Mouse (Mus musculus) heart, embryonic 15.5 days (tissue): Measurements from ENCODE around the gene Hist1h2bm. TPM values are rescaled to one million over a fixed set of nuclear protein-coding genes. Genes with fewer than 3 reads are reported as not detected.
"Not testable (repeated sequence)": the region's sequence is repeated elsewhere in the genome, so short reads cannot be mapped to it uniquely, and the experiment has no call there.

Source experiments
- ATAC-seq: fragments of 200-750 bp; cut with Nextera tagmentation; replicated peaks from 2 replicates; pipeline ENCODE4 v1.8.0; 2017; ENCODE audit warnings: low read depth, moderate TSS enrichment; ENCODE audit not compliant: insufficient number of reproducible peaks, insufficient read depth, low FRiP score
- H3K27ac ChIP-seq: fragments of 300-500 bp; sonication (generic); 2 replicates; pipeline ENCODE4 v1.5.1; 2015; ENCODE audit warnings: mild to moderate bottlenecking, inconsistent platforms
- H3K27me3 ChIP-seq: fragments of 300-500 bp; sonication (generic); 2 replicates; pipeline ENCODE4 v1.6.1; 2015; ENCODE audit warnings: inconsistent platforms
- H3K36me3 ChIP-seq: fragments of 300-500 bp; sonication (generic); 2 replicates; pipeline ENCODE4 v1.6.1; 2015; ENCODE audit warnings: mild to moderate bottlenecking, inconsistent platforms
- H3K4me1 ChIP-seq: fragments of 300-500 bp; sonication (generic); replicated peaks from 2 replicates; pipeline ENCODE4 v1.6.1; 2015; ENCODE audit warnings: inconsistent platforms
- H3K4me2 ChIP-seq: fragments of 300-500 bp; sonication (generic); 2 replicates; pipeline ENCODE4 v1.6.1; 2015; ENCODE audit warnings: inconsistent platforms, mild to moderate bottlenecking, moderate library complexity
- H3K4me3 ChIP-seq: fragments of 300-500 bp; sonication (generic); 2 replicates; pipeline ENCODE4 v1.5.1; 2015; ENCODE audit warnings: mild to moderate bottlenecking, inconsistent platforms
- H3K9ac ChIP-seq: fragments of 300-500 bp; sonication (generic); 2 replicates; pipeline ENCODE4 v1.6.1; 2015; ENCODE audit warnings: mild to moderate bottlenecking, inconsistent platforms
- H3K9me3 ChIP-seq: fragments of 300-500 bp; sonication (generic); replicated peaks from 2 replicates; pipeline ENCODE4 v1.6.1; 2016; ENCODE audit warnings: inconsistent platforms
- WGBS: fragments of 180-500 bp; shearing (Covaris S2); methylation state at CpG from one replicate; pipeline ENCODE4 v1.1.7; 2015; ENCODE audit warnings: mixed read lengths; 5-methylcytosine and 5-hydroxymethylcytosine counted together
- polyA plus RNA-seq: library from polyadenylated mRNA; unstranded; fragments of >200 nt; fragmentation: Nextera tagmentation; extraction: Ambion mirVana; gene quantifications from 2 replicates; pipeline ENCODE4 v1.2.1, GENCODE M21; 2015

Gene Hist1h2bm
- polyA plus RNA-seq, 1 experiment from 2014 or later: 1.3 TPM

DNA sequence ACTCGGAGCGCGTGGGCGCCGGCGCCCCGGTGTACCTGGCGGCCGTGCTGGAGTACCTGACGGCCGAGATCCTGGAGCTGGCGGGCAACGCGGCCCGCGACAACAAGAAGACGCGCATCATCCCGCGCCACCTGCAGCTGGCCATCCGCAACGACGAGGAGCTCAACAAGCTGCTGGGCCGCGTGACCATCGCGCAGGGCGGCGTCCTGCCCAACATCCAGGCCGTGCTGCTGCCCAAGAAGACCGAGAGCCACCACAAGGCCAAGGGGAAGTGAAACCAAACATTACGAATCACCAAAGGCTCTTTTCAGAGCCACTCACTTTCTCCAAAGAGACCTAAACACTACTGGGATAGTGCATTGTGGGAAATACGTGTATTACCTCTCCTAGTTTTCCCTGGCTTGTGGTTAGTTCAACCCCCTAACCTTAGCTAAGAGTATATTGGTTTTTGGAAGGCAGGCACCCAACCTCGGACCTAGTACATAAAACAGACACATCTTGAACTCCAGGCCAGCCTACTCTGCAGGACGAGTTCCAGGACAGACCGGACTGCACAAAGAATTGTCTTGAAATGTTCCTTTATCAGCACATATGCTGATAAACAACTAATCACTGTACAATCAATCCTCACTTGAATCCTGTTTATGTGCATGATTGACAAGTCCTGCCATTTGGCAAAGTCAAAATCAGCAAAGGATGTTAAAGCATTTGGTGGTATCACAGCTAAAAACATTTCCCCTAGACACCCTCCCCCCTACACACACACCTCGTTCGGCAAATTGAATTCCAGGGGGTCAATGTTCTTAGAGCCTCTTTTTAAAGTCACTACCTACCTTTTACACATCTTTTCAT lies 5.1 kb upstream of the Hist1h2bm start:
- Histone ChIP-seq H3K4me2 (peak overlapping the region; percentile 83), H3K27ac (peak overlapping the region; percentile 91), H3K4me3 (peak overlapping the region; percentile 49), H3K9ac (peak overlapping the region; percentile 63), H3K4me1 (peaks cover 27% of the 10 kb centered on the region)
- WGBS: 0% methylated on average over 15 of the region's 38 CpGs
- not testable (repeated sequence) for H3K9me3 ChIP-seq, H3K27me3 ChIP-seq, H3K36me3 ChIP-seq
- ATAC-seq: 0 out of 2 replicates have a peak, but pooled peaks have one; percentile 5

DNA sequence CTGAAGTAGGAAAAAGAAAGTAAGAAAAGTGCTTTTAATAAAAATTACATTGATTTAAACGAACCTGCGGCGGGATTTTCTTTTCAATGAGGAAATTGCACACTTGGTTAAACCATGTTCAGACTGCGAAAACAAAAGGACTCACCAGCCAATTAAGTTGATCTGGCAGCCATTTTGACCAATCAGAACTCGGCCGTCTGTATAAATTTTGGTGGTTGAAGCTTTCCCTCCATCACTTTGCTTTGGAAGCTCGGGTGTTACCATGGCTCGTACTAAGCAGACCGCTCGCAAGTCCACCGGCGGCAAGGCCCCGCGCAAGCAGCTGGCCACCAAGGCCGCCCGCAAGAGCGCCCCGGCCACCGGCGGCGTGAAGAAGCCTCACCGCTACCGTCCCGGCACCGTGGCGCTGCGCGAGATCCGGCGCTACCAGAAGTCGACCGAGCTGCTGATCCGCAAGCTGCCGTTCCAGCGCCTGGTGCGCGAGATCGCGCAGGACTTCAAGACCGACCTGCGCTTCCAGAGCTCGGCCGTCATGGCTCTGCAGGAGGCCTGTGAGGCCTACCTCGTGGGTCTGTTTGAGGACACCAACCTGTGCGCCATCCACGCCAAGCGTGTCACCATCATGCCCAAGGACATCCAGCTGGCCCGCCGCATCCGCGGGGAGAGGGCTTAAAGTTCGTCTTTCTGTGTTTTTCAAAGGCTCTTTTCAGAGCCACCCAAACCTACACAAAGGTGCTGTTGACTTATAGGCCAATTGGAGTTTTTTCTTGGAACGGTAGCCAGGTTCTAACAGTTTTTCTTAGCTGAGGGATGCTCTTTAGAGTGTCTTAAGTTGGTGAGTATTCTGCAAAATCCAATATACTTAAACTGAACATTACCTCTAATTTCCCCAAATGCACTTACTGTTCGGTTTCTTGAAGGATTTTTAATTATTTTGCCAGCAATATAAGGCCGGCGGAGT lies 4.2 kb upstream of the Hist1h2bm start, which contains the start of gene Hist1h3h:
Hist1h3h (plus strand) TSS at position 263 of the 961 bp plus-strand sequence.
- peak; percentile 41; the same call in 1 of the 2 replicates for ATAC-seq
- 1% methylated on average over 29 of the region's 56 CpGs for WGBS
- H3K9me3 ChIP-seq, H3K27me3 ChIP-seq, H3K36me3 ChIP-seq: not testable (repeated sequence)
- Histone ChIP-seq H3K27ac (peak within 1 kb of the TSS; percentile 91), H3K4me1 (peaks cover 33% of the 10 kb centered on the region), H3K4me3 (peak within 1 kb of the TSS; percentile 49), H3K4me2 (peak within 1 kb of the TSS; percentile 83), H3K9ac (peak within 1 kb of the TSS; percentile 63)

DNA sequence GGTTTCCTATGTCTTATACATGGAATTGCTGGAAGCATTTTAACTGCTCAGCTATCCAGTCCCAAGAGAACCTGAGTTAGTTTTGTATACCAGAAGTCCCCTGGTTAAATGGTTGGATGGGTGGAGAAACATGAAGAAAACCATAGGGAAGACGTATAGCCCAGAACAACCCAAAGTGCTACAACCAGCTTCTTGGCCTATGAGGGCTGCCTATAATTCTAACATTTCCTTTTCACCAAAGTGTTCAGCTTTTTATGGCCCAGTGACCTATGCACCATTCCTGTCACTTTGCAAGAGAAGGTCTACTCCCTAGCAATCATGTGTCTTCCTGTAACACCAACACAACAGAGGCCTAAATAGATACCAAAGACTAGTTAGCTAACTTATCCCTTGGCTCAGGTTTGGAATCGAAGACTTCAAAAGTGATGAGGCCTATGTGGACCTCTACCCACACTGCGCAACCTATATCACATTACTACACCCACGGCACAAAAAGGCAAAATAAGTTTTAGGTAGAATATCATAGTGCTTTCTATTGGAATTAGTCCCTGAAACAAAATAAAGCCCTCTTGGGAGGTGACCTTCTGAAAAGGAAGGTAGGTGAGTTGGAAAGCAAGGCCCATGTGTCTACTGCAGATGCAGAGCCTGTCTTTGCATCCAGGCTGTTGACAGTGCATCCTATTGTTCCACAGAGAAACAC lies 3.3 kb upstream of the Hist1h2bm start:
- Histone ChIP-seq H3K27me3 (no peaks in the 10 kb centered on the region), H3K4me2 (peak overlapping the region; percentile 83), H3K36me3 (no peaks in the 10 kb centered on the region), H3K9ac (peak overlapping the region; percentile 52), H3K4me1 (peaks cover 34% of the 10 kb centered on the region), H3K9me3 (no peaks in the 10 kb centered on the region), H3K27ac (peak overlapping the region; percentile 63), H3K4me3 (peak overlapping the region; percentile 49)
- no peak for ATAC-seq
- WGBS: 66% methylated on average over 4 of the region's 4 CpGs

DNA sequence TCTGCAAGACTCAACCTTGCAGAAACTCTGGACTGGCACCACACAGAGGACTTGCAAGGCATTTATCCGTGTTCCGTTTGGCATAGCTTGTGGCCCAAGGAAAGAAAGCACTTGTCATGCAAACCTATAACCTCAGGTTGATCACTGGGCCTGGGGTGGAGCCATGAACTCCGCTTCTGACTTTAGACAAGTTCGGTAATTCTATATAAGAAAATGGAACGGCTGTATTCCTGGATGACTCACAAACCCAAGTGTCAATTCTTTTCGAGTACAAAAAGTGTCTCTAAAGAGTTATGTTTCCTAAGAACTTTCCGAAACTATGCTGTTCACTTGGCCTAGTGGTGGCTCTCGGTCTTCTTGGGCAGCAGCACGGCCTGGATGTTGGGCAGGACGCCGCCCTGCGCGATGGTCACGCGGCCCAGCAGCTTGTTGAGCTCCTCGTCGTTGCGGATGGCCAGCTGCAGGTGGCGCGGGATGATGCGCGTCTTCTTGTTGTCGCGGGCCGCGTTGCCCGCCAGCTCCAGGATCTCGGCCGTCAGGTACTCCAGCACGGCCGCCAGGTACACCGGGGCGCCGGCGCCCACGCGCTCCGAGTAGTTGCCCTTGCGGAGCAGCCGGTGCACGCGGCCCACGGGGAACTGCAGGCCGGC lies 612 bp upstream of the Hist1h2bm start:
- 0 out of 2 replicates have a peak, but pooled peaks have one; percentile 5 for ATAC-seq
- 4% methylated on average over 21 of the region's 44 CpGs for WGBS
- H3K4me2 ChIP-seq: peak overlapping the region; percentile 76

DNA sequence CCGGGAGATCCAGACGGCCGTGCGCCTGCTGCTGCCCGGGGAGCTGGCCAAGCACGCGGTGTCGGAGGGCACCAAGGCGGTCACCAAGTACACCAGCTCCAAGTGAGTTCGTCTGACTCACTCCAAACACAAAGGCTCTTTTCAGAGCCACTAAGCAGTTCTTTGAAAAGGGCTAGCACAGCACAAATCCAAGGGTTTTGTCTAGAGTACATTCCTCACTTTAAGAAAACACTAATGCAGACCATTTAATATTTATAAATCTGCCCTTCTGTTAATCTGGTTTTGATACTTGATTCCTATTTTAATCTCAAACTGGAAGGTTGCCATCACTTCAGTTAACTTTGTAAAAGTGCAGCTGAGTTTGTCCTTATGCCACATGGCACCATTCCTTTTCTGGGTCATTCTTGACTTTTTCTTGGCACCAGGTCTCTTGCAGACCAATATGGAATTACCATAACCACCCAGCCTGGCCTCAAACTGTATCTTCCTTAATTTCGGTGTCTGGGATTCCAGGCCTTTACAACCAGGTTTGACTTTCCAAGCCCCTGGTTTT lies 605 bp downstream of the Hist1h2bm start:
- ATAC-seq: no peak

More for the DNA sequence above, 612 bp upstream of the Hist1h2bm start:
- H3K9me3 ChIP-seq, H3K27me3 ChIP-seq, H3K36me3 ChIP-seq: not testable (repeated sequence)
- Histone ChIP-seq H3K4me3 (peak overlapping the region; percentile 51), H3K9ac (peak overlapping the region; percentile 31), H3K4me1 (peaks cover 26% of the 10 kb centered on the region), H3K27ac (peak overlapping the region; percentile 88)

DNA sequence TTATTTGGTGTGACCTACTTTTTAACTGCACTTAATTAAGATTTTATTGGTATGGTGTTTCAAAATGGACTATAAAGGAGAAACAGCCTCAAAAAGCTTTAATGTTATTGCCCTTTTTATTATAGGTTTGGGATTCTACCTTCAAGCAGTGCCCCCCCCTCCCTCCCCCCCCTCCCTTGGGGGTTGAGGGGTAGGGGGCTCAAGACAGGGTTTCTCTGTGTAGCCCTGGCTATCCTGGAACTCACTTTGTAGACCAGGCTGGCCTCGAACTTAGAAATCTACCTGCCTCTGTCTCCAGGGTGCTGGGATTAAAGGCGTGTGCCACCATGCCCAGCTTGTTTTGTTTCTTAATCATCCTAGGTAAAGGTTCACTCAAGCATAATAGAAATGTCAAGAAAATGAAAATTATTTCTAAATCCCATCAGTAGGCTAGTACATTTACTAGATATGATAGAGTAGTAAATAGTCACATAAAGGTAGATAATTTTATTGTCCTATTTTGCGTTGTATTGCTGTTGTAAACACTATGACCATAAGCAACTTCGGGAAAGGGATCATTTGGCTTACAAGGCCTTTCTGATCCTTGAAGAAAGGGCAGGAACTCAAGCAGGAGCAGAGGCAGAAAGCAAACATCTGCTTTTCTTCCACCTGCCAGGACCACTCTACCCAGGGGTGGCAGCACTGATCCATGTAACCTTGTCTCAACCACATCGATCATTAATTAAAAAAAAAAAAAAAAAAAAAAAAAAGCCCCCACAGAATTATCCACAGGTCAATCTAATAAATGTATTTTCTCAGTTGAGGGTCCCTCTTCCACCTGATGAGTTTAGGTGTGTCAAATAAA lies 1.4 kb downstream of the Hist1h2bm start:
- Histone ChIP-seq H3K27me3 (no peaks in the 10 kb centered on the region), H3K9ac (no peak overlapping the region), H3K27ac (peak overlapping the region; percentile 88; the same call in 1 of the 2 replicates), H3K4me2 (peak overlapping the region; percentile 76; the same call in 1 of the 2 replicates), H3K9me3 (no peaks in the 10 kb centered on the region), H3K36me3 (no peaks in the 10 kb centered on the region), H3K4me1 (peaks cover 17% of the 10 kb centered on the region), H3K4me3 (no peak overlapping the region)
- 47% methylated on average over 5 of the region's 5 CpGs for WGBS
- no peak for ATAC-seq

More for the DNA sequence above, 605 bp downstream of the Hist1h2bm start:
- WGBS: 4% methylated on average over 11 of the region's 11 CpGs
- Histone ChIP-seq H3K27me3 (no peaks in the 10 kb centered on the region), H3K4me2 (peak overlapping the region; percentile 76), H3K27ac (peak overlapping the region; percentile 88), H3K9ac (peak overlapping the region; percentile 41), H3K4me3 (peak overlapping the region; percentile 51), H3K9me3 (no peaks in the 10 kb centered on the region), H3K4me1 (peaks cover 21% of the 10 kb centered on the region), H3K36me3 (no peaks in the 10 kb centered on the region)

DNA sequence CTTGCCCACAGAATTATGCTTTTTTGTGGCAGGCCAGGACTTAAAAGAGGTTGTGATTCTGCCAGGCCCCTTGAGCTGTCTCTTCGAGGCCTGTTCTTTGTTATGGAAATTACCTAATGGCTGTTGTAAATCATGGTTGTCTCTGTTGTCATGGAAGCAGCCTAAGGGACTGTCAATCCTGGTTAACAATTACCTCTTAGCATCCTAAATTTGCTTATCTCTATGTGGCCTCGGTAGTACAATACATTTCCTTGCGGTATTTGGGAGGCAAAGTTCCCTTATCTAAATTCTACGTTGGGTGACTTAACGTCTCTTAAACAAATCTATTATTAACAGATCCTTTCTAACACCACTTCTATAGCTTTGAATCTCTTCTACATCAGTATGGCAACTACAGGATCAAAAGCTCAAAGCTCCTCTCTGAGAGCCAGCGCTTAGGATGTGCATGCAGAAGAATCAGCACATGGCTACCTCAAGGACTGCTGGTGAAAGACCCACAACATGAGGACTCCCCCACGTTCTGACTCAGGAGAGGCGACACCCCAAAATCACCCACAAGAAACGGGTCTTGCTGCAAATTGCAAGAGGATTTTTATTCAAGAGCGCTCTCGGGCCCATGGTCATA lies 6.2 kb downstream of the Hist1h2bm start:
- H3K36me3 ChIP-seq: no peaks in the 10 kb centered on the region
- H3K4me3 ChIP-seq: no peak overlapping the region
- ATAC-seq: no peak
- no peaks in the 10 kb centered on the region for H3K4me1 ChIP-seq
- no peaks in the 10 kb centered on the region for H3K9me3 ChIP-seq
- H3K4me2 ChIP-seq: no peak overlapping the region
- H3K27me3 ChIP-seq: no peaks in the 10 kb centered on the region
- WGBS: 39% methylated on average over 11 of the region's 11 CpGs
- H3K9ac ChIP-seq: no peak overlapping the region
- no peak overlapping the region for H3K27ac ChIP-seq

DNA sequence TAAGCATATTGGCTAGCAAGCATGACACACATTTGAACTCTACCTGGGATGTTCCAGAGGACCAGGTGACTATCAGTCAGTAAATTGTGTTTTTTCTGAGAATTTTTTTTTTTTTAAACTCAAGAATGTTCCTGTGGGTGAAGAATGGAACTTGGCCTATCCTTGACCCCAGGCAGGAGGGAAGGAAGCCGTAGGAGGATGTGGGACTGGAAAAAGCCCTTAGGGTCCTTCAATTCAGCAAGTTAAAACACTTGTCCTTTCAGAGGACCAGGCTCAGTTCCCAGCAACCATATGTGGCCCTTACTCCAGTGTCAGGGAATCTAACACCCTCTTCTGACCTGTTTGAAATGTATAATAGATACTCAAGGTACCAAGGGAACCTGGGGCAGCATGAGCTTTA lies 7.7 kb downstream of the Hist1h2bm start:
- Histone ChIP-seq H3K27me3 (no peaks in the 10 kb centered on the region), H3K4me1 (peaks cover 7% of the 10 kb centered on the region; the same call in 1 of the 2 replicates), H3K27ac (no peak overlapping the region), H3K9me3 (no peaks in the 10 kb centered on the region), H3K4me2 (no peak overlapping the region), H3K4me3 (no peak overlapping the region), H3K36me3 (no peaks in the 10 kb centered on the region), H3K9ac (no peak overlapping the region)
- no peak for ATAC-seq
- 51% methylated on average over 1 of the region's 1 CpGs for WGBS

DNA sequence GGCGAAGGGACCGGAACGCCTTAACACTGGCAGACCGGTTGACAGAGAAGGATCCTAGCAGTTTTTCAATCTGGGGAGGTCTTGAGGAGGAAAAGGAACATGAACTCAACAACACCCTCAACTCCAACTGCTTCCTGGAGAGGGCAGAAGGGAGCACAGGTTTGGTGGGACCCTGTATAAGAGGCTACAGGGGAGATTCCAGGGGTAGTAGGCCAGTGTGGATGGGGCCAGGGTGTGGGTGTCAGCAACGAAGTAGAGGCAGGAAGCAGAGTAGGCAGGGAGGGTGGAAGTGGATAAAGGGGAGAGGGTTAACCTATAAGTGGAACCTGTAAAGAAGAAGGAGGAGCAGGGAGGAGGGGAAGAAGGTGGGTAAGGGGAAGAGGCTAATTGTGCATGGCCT lies 11.6 kb downstream of the Hist1h2bm start:
- Histone ChIP-seq H3K36me3 (no peaks in the 10 kb centered on the region), H3K4me1 (peaks cover 10% of the 10 kb centered on the region), H3K9ac (no peak overlapping the region), H3K4me2 (no peak overlapping the region), H3K27me3 (no peaks in the 10 kb centered on the region), H3K27ac (no peak overlapping the region), H3K9me3 (no peaks in the 10 kb centered on the region), H3K4me3 (no peak overlapping the region)
- WGBS: 71% methylated on average over 5 of the region's 5 CpGs
- ATAC-seq: no peak
